Mouse (Mus musculus): Measurements from ENCODE around the gene Lgr6.
"Not testable (repeated sequence)": the region's sequence is repeated elsewhere in the genome, so short reads cannot be mapped to it uniquely, and the experiment has no call there.

Lgr6 gene

GRCm38 (mm10) chr1:135128986-135129385 lies 23.9 kb upstream of the Lgr6 start:
- no peak for DNase-seq (ENCODE audit: low spot score in 2 of 2)

- no peak for DNase-seq (ENCODE audit: low spot score in 2 of 2)
Measured at GRCm38 (mm10) chr1:135128011-135128441, 22.9 kb upstream of the Lgr6 start.

- no peak for DNase-seq (ENCODE audit: low spot score in 2 of 2)
Measured at GRCm38 (mm10) chr1:135126443-135127027, 21.5 kb upstream of the Lgr6 start.

- DNase-seq (ENCODE audit: low spot score in 2 of 2), result no peak
Measured at GRCm38 (mm10) chr1:135125990-135126389, 20.9 kb upstream of the Lgr6 start.

GRCm38 (mm10) chr1:135124573-135125363 lies 19.7 kb upstream of the Lgr6 start:
- no peak for DNase-seq (ENCODE audit: low spot score in 2 of 2)

GRCm38 (mm10) chr1:135112661-135113060 lies 7.6 kb upstream of the Lgr6 start:
- DNase-seq (ENCODE audit: low spot score in 2 of 2), result peak in 1 of 2 experiments; percentile 40

- not testable (repeated sequence) for DNase-seq (ENCODE audit: low spot score in 2 of 2)
Measured at GRCm38 (mm10) chr1:135111271-135111670, 6.2 kb upstream of the Lgr6 start.

GRCm38 (mm10) chr1:135110075-135110474 lies 5.0 kb upstream of the Lgr6 start:
- peak in 1 of 2 experiments; percentile 56 for DNase-seq (ENCODE audit: low spot score in 2 of 2)

- DNase-seq (ENCODE audit: low spot score in 2 of 2), result peak in 1 of 2 experiments; percentile 34
Measured at GRCm38 (mm10) chr1:135108611-135109010, 3.5 kb upstream of the Lgr6 start.

- peak; percentile 38 to 67 for DNase-seq (ENCODE audit: low spot score in 2 of 2)
Measured at GRCm38 (mm10) chr1:135105951-135106350, 875 bp upstream of the Lgr6 start.

- no peak for DNase-seq (ENCODE audit: low spot score in 2 of 2)
Measured at GRCm38 (mm10) chr1:135100400-135100799, 4.7 kb downstream of the Lgr6 start.

- no peak for DNase-seq (ENCODE audit: low spot score in 2 of 2)
Measured at GRCm38 (mm10) chr1:135098441-135098840, 6.6 kb downstream of the Lgr6 start.

GRCm38 (mm10) chr1:135097441-135097840 lies 7.6 kb downstream of the Lgr6 start:
- no peak for DNase-seq (ENCODE audit: low spot score in 2 of 2)

- DNase-seq (ENCODE audit: low spot score in 2 of 2), result no peak
Measured at GRCm38 (mm10) chr1:135096312-135096711, 8.8 kb downstream of the Lgr6 start.

- DNase-seq (ENCODE audit: low spot score in 2 of 2), result peak in 1 of 2 experiments; percentile 32
Measured at GRCm38 (mm10) chr1:135095189-135095588, 9.9 kb downstream of the Lgr6 start.

GRCm38 (mm10) chr1:135094723-135095122 lies 10.4 kb downstream of the Lgr6 start:
- peak in 1 of 2 experiments; percentile 33 for DNase-seq (ENCODE audit: low spot score in 2 of 2)

- DNase-seq (ENCODE audit: low spot score in 2 of 2), result no peak
Measured at GRCm38 (mm10) chr1:135090914-135091313, 14.2 kb downstream of the Lgr6 start.

GRCm38 (mm10) chr1:135089626-135090025 lies 15.4 kb downstream of the Lgr6 start:
- DNase-seq (ENCODE audit: low spot score in 2 of 2), result no peak

GRCm38 (mm10) chr1:135087414-135087813 lies 17.7 kb downstream of the Lgr6 start:
- no peak for DNase-seq (ENCODE audit: low spot score in 2 of 2)

- no peak for DNase-seq (ENCODE audit: low spot score in 2 of 2)
Measured at GRCm38 (mm10) chr1:135086015-135086414, 19.1 kb downstream of the Lgr6 start.

- DNase-seq (ENCODE audit: low spot score in 2 of 2), result no peak
Measured at GRCm38 (mm10) chr1:135085296-135085871, 19.7 kb downstream of the Lgr6 start.

GRCm38 (mm10) chr1:135083465-135083864 lies 21.6 kb downstream of the Lgr6 start:
- DNase-seq (ENCODE audit: low spot score in 2 of 2), result no peak

GRCm38 (mm10) chr1:135082267-135082666 lies 22.8 kb downstream of the Lgr6 start:
- DNase-seq (ENCODE audit: low spot score in 2 of 2), result no peak

All from spleen, postnatal 14 days (tissue).